Mouse (Mus musculus) colon, adult 2 months (tissue): ENCODE data around the gene Psg29. TPM values are rescaled to one million over a fixed set of nuclear protein-coding genes. Genes with fewer than 3 reads are reported as not detected.

ENCODE experiments used
- polyA plus RNA-seq: library from polyadenylated mRNA; depleted of rRNA; stranded (reverse); fragments of >200 nt; gene quantifications from 2 replicates; pipeline ENCODE4 v1.2.3, GENCODE M21; 2012; rRNA removed

The Psg29 gene
- not detected in 2 replicates for polyA plus RNA-seq

DNA sequence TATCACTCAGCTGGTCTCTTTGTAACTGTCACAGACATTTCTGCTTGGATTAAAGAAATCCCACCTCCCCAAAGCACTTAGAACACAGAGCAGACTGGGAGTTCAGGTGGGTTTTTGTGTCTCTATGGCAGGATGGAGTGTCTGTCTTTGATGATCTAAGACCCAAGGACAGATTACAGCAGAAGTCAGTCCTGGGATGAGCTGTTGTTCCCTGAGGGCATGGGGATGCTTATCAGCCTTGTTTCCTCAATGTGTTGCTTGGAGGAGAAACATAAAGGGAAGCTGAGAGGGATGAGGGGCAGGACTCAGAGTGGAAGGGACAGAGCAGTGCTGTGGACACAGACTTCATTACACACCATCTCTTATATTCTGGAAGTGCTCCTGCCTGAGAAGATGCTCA is at the start of gene Psg29:
Psg29 (plus strand) TSS at position 301 of the 400 bp plus-strand sequence.

Other genes starting within 250 kb of the Psg29 start
- 0.24 and 0.31 TPM in 2 replicates for gene Pnmal1, start 243.8 kb upstream of the Psg29 start, polyA plus RNA-seq
- 0.05 TPM in 2 replicates for gene Gm42372, start 220.4 kb upstream of the Psg29 start, polyA plus RNA-seq
- 1.7 and 2.0 TPM in 2 replicates for gene Ccdc8, start 210.8 kb upstream of the Psg29 start, polyA plus RNA-seq
- gene Ppp5c, start 175.6 kb upstream of the Psg29 start, polyA plus RNA-seq = 346 and 370 TPM in 2 replicates
- 4.9 and 7.8 TPM in 2 replicates for gene Hif3a, start 141.1 kb upstream of the Psg29 start, polyA plus RNA-seq
- 0.12 TPM in 1 of 2 replicates, not detected in the other for gene Psg16, start 129.4 kb upstream of the Psg29 start, polyA plus RNA-seq
- gene Ceacam3, start 53.2 kb upstream of the Psg29 start, polyA plus RNA-seq = not detected in 2 replicates